Mouse (Mus musculus): ENCODE measurements around the gene Vmn1r126.
"Not testable (repeated sequence)": the region's sequence is repeated elsewhere in the genome, so short reads cannot be mapped to it uniquely, and the experiment has no call there.

- TF ChIP-seq CTCF (IDR thresholded peaks at IDR 0.05; ENCODE audit: borderline replicate concordance, extremely low read depth, insufficient read depth, insufficient read length); POLR2A (IDR thresholded peaks at IDR 0.05; ENCODE audit: borderline replicate concordance, extremely low read depth, insufficient read depth, insufficient read length, poor library complexity, severe bottlenecking): not testable (repeated sequence)
Measured at GRCm38 (mm10) chr7:21260517-21260916, 40.8 kb downstream of the Vmn1r126 start, which contains the start of gene Vmn1r124.
